In genomic region chrX:24161654-24162053, GRCm38 (mm10) we compare ENCODE assay signal across 7 mouse cellular contexts.
DNase-seq lines count a peak whose midpoint lies in the region; ATAC-seq and TF ChIP-seq lines count a peak whose summit lies in the region.
"Not testable (repeated sequence)": the region's sequence is repeated elsewhere in the genome, so short reads cannot be mapped to it uniquely, and the experiment has no call there.

No protein-coding gene starts in this region.

- dilution Hi-C loops in CH12.LX (cut with MboI; ENCODE audit: extremely low pct_ligation_motif_present, extremely low pct_unique_long_range_greater_than_20kb, low sequenced_read_pairs) = not testable (repeated sequence)

- H3K4me1 ChIP-seq in CH12.LX (ENCODE audit: control insufficient read depth in 1 of 2, insufficient read depth in 2 of 2); liver, adult 2 months (ENCODE audit: control insufficient read depth, insufficient read depth, low read length); stomach, postnatal 0 days (replicated peaks; ENCODE audit: control insufficient read depth, insufficient read depth): not testable (repeated sequence)

- intact Hi-C loops in gastrocnemius, adult 2 months (cut with DNase I) = not testable (repeated sequence)

- ATAC-seq in Patski; stomach, postnatal 0 days (ENCODE audit: low FRiP score, low TSS enrichment): not testable (repeated sequence)

- POLR2A ChIA-PET in Patski (lab: Charles Lee) = not testable (repeated sequence)

- H3K9ac ChIP-seq in CH12.LX (ENCODE audit: insufficient read depth, low read depth); liver, adult 2 months (ENCODE audit: low read depth, low read length); stomach, postnatal 0 days (ENCODE audit: low read length): not testable (repeated sequence)

- not testable (repeated sequence) for H3K9me3 ChIP-seq in CH12.LX (replicated peaks; ENCODE audit: low read length); stomach, postnatal 0 days (ENCODE audit: control insufficient read depth, low read length)

- H3K79me2 ChIP-seq in CH12.LX (replicated peaks; ENCODE audit: control insufficient read depth, extremely low read depth, insufficient read depth, poor library complexity, severe bottlenecking); liver, adult 2 months (ENCODE audit: control insufficient read depth, insufficient read depth, low read length): not testable (repeated sequence)

- not testable (repeated sequence) for TF ChIP-seq POLR2A in CH12.LX (IDR thresholded peaks at IDR 0.05; ENCODE audit: low read depth, low read length); liver, adult 2 months (IDR thresholded peaks at IDR 0.05; ENCODE audit: extremely low read depth, insufficient read depth, low read length)

- peak; percentile 3 for DNase-seq in CH12.LX (ENCODE audit: extremely low read depth)
- DNase-seq in Patski (ENCODE audit: low read depth, low spot score); gastrocnemius, adult 2 months; liver, adult 2 months (ENCODE audit: extremely low read depth, low read depth, low spot score); stomach, postnatal 0 days (ENCODE audit: low spot score): not testable (repeated sequence)
- DNase-seq in kidney, adult 18-20 months = peak; percentile 25
- DNase-seq in layer of hippocampus, adult 11-12 months (ENCODE audit: low spot score) = peak; percentile 2

- not testable (repeated sequence) for H3K4me3 ChIP-seq in CH12.LX (replicated peaks in 1 of 3; ENCODE audit: low read depth in 2 of 3, low read length in 2 of 3, poor library complexity in 1 of 3); gastrocnemius, adult 2 months; liver, adult 2 months (ENCODE audit: insufficient read depth, low read depth, low read length); stomach, postnatal 0 days (ENCODE audit: low read depth, low read length)

- not testable (repeated sequence) for H3K36me3 ChIP-seq in CH12.LX (replicated peaks in 1 of 2; ENCODE audit: control insufficient read depth in 1 of 2, insufficient read depth in 1 of 2, low read length in 1 of 2); liver, adult 2 months (ENCODE audit: control insufficient read depth, insufficient read depth, low read length); stomach, postnatal 0 days (ENCODE audit: control insufficient read depth, insufficient read depth, low read length)

- H3K4me2 ChIP-seq in CH12.LX (ENCODE audit: insufficient read depth, low read depth, poor library complexity, severe bottlenecking); stomach, postnatal 0 days (replicated peaks; ENCODE audit: low read depth): not testable (repeated sequence)

- not testable (repeated sequence) for TF ChIP-seq EP300 in CH12.LX (IDR thresholded peaks at IDR 0.05; ENCODE audit: low read length); stomach, postnatal 0 days (optimal IDR thresholded peaks at IDR 0.05)

- 68% methylated on average over 9 of the region's 9 CpGs for WGBS in liver, adult 2 months
- WGBS in stomach, postnatal 0 days = 73% methylated on average over 9 of the region's 9 CpGs

- not testable (repeated sequence) for TF ChIP-seq CTCF in CH12.LX (conservative IDR thresholded peaks at IDR 0.05 in 1 of 2, IDR thresholded peaks at IDR 0.05 in 1 of 2; ENCODE audit: low read depth in 2 of 2, low read length in 2 of 2)
- peak; percentile 30 for TF ChIP-seq CTCF in Patski (IDR thresholded peaks at IDR 0.05)
- TF ChIP-seq CTCF in gastrocnemius, adult 2 months (IDR thresholded peaks at IDR 0.05) = peak; percentile 35
- peak; percentile 16; the same call in 1 of the 2 replicates for TF ChIP-seq CTCF in liver, adult 2 months (IDR thresholded peaks at IDR 0.05; ENCODE audit: low read depth, low read length)
- TF ChIP-seq CTCF in stomach, postnatal 0 days (IDR thresholded peaks at IDR 0.05; ENCODE audit: low read depth) = 0 out of 2 replicates have a peak, but pooled peaks have one; percentile 6

- TF ChIP-seq RAD21 in CH12.LX (IDR thresholded peaks at IDR 0.05; ENCODE audit: low read depth, low read length) = not testable (repeated sequence)

- CTCF ChIA-PET in Patski (lab: Charles Lee) = not testable (repeated sequence)

- H3K27me3 ChIP-seq in CH12.LX (replicated peaks); Patski; liver, adult 2 months (ENCODE audit: control insufficient read depth, insufficient read depth, low read length); stomach, postnatal 0 days (ENCODE audit: control insufficient read depth, insufficient read depth, low read length): not testable (repeated sequence)

- not testable (repeated sequence) for H3K27ac ChIP-seq in CH12.LX (ENCODE audit: insufficient read depth, low read depth); gastrocnemius, adult 2 months; liver, adult 2 months (replicated peaks; ENCODE audit: insufficient read depth, low read depth, low read length); stomach, postnatal 0 days (replicated peaks)

- in situ Hi-C loops in CH12.LX (cut with MboI; ENCODE audit: low pct_ligation_motif_present, low pct_unique_long_range_greater_than_20kb, low sequenced_read_pairs); Patski (cut with MboI; ENCODE audit: low pct_unique_long_range_greater_than_20kb): not testable (repeated sequence)
